Mouse (Mus musculus) lung, adult 2 months (tissue): Measurements from ENCODE around the gene Ckm. TPM values are rescaled to one million over a fixed set of nuclear protein-coding genes. Genes with fewer than 3 reads are reported as not detected.
A peak's percentile ranks its signal among the peaks of the same experiment; 100 is the strongest.

Experiments used
- DNase-seq: peaks from one replicate; pipeline ENCODE4 v3.0.0; 2022
- H3K4me1 ChIP-seq: fragments of 200-500 bp; 2 replicates; pipeline ENCODE4 v1.6.1; 2011; ENCODE audit warnings: low read length; ENCODE audit not compliant: control insufficient read depth, insufficient read depth
- H3K4me3 ChIP-seq: fragments of 200-500 bp; replicated peaks from 2 replicates; pipeline ENCODE3; 2011; ENCODE audit warnings: low read depth, mild to moderate bottlenecking, control low read depth, low read length; ENCODE audit errors: extremely low read depth
- CTCF ChIP-seq: fragments of 200-500 bp; IDR thresholded peaks from 2 replicates; pipeline ENCODE4 v1.5.1; 2011; ENCODE audit warnings: mild to moderate bottlenecking, low read length, control low read depth; ENCODE audit not compliant: insufficient read depth
- POLR2A ChIP-seq: fragments of 200-500 bp; IDR thresholded peaks from 2 replicates; pipeline ENCODE4 v1.6.1; 2011; ENCODE audit warnings: low read depth, mild to moderate bottlenecking, control low read depth, low read length, borderline replicate concordance; ENCODE audit errors: extremely low read depth
- WGBS: fragments of 180-500 bp; shearing (Covaris S2); methylation state at CpG from one replicate; pipeline ENCODE4 v1.1.7; 2018; 5-methylcytosine and 5-hydroxymethylcytosine counted together
- polyA plus RNA-seq: library from polyadenylated mRNA; depleted of rRNA; stranded (reverse); fragments of >200 nt; gene quantifications from 2 replicates; pipeline ENCODE4 v1.2.3, GENCODE M21; 2012

The Ckm gene
- polyA plus RNA-seq, 1 experiment = 1,345 TPM

DNA sequence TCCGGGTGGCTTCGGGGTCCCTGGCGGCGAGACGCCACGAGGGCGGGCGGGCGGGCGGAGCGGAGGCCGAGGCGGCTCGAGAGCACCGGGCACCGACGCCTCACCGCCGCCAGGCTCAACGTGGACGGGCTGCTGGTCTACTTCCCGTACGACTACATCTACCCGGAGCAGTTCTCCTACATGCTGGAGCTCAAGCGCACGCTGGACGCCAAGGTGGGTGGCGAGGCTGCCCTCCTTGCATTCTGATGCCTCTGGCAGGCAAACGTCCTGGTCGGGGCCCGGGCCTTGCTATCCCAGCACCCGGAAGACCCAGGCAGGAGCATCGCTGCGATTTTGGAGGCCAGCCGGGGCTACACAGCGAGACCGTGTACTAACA is 22.4 kb upstream of the Ckm start:
- under 1% methylated on average over 37 of the region's 37 CpGs for WGBS
- Histone ChIP-seq H3K4me3 (peak overlapping the region; percentile 73), H3K4me1 (0 out of 2 replicates have a peak, but pooled peaks cover 4% of the 10 kb centered on the region)
- TF ChIP-seq CTCF (no peak), POLR2A (no peak)
- DNase-seq = no peak

DNA sequence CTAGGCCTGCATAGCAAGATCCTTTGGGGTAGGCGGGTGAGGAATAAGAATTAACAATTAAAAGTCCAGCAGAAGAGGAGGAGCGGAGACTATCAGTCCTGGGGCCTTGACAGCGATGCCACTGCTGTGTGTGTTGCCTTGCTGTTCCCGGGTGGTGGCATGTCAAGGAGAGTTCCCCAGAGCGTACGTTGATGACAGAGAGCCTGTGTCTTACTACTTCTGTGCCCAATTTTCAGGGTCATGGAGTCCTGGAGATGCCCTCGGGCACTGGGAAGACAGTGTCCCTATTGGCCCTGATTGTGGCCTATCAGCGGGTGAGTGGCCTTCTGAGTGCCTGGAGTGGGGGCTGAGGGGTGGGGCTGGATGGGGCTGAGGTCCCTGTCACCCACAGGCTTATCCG is 20.9 kb upstream of the Ckm start:
- TF ChIP-seq POLR2A (no peak), CTCF (no peak)
- no peak for DNase-seq
- Histone ChIP-seq H3K4me1 (0 out of 2 replicates have a peak, but pooled peaks cover 4% of the 10 kb centered on the region), H3K4me3 (no peak overlapping the region)
- WGBS = 92% methylated on average over 9 of the region's 9 CpGs

DNA sequence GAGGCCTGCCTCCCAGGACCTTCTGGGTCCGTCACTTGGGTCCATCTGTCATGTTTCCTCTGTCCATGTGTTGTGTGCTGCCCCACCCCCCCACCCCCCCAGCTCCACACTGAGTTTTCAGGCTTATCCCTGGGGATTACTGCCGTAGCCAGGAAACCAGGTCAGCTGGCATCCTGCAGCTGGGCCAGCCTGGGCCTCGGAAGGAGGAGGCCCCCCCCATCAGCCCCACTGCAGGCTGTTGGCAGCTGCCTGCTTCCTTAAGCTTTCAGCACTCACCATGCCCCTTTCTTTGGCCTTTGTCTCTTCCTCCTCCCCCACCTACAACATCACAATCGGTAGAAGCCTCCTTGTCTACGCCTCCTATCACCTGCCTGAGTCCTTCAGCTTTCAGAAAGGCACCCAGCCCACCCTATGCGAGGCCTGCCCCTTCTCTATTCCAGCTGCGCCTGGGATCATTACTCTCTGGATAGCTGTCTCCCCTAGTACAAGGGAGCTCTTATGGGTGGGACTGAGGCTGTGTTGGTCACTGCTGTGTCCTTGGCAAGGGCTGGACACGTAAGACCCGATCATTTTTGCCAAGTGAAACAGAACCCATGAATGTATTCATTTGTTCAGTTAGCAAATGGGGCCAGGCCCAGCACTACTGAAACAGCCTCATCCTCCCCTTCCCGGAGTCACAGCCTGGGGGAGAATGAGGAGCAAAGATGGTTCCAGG is 15.7 kb upstream of the Ckm start:
- WGBS = 73% methylated on average over 10 of the region's 10 CpGs
- no peak for TF ChIP-seq CTCF
- no peak for TF ChIP-seq POLR2A
- Histone ChIP-seq H3K4me3 (no peak overlapping the region), H3K4me1 (no peaks in the 10 kb centered on the region)
- no peak for DNase-seq

DNA sequence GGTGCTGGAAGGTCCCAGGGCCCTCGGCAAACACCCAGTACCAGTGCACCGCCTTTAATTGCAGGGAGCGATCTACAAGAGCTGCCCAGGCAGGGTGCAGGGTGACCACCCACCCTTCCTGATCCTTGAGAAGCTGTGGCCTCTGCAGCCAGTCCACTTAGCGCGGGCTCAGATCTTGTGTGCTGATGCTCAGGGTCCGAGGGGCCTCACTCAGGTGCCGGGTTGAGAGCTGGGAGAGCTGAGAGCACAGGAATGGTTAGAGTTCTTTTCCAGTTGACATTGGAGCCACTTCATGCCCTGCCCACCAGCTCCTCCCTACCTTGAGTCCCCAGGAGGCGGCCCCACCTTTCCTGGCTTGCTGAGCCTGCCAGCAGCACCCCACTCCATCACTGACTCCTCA is 10.1 kb upstream of the Ckm start:
- TF ChIP-seq CTCF (no peak), POLR2A (no peak)
- Histone ChIP-seq H3K4me1 (no peaks in the 10 kb centered on the region), H3K4me3 (no peak overlapping the region)
- 74% methylated on average over 8 of the region's 8 CpGs for WGBS
- no peak for DNase-seq

DNA sequence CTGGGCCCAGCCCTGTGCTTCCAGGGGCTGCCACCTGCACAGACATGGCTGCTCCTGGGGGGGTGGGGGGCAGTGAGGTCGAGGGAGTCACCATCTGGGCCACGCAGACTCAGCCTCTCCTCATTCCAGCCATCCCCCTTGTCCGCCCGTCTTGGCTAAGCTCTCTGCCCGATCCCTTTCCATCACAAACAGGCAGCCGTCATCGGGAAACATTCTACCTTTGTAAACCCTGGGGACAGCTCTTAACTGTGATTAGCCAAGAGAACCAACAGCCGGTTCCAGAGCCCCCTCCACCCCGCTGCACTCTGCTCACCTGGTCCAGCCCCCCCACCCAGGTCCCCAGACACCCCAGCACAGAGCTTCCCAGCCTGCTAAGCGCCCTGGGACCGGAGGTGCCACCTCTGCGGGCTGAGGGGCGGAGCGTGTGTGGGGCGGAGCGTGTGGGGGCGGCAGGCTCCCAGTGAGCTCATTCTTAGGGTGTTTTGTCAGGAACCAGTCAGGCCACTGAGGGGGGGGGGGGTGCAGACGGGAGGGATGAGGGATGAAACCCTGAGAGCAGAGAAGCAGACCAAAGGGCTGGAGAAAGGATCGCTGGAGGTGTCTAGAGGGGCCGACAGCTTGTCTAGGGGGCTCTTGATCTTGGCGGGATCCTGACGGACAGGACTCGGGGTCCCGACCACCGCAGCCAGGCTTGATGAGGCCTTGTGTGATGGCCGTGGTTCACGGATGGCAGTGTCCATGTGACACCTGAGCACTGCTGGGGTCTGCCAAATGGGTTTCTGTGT is 4.9 kb upstream of the Ckm start:
- 5% methylated on average over 27 of the region's 27 CpGs for WGBS
- DNase-seq = peak; percentile 62
- TF ChIP-seq CTCF (no peak), POLR2A (no peak)
- no peaks in the 10 kb centered on the region for H3K4me1 ChIP-seq
- H3K4me3 ChIP-seq = peak overlapping the region; percentile 17

DNA sequence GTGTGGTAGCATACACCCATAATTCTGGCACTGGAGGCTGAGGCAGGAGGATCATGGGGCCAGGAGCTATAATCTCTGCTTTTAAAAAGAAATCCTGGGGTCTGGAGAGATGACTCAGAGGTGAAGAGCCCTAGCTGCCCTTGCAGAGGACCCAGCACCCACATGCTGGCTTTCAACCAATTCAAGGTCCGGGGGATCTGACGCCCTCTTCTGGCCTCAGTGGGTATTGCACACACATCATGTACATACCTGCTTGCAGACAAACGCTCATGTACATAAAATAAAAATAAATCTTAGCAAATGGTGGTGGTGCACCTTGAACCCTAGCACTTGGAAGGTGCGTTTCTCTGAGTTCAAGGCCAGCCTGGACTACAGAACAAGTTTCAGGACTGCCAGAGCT is 3.6 kb upstream of the Ckm start:
- no peak for TF ChIP-seq CTCF
- TF ChIP-seq POLR2A = no peak
- no peak for DNase-seq
- H3K4me3 ChIP-seq = no peak overlapping the region
- H3K4me1 ChIP-seq = no peaks in the 10 kb centered on the region
- 79% methylated on average over 4 of the region's 4 CpGs for WGBS

DNA sequence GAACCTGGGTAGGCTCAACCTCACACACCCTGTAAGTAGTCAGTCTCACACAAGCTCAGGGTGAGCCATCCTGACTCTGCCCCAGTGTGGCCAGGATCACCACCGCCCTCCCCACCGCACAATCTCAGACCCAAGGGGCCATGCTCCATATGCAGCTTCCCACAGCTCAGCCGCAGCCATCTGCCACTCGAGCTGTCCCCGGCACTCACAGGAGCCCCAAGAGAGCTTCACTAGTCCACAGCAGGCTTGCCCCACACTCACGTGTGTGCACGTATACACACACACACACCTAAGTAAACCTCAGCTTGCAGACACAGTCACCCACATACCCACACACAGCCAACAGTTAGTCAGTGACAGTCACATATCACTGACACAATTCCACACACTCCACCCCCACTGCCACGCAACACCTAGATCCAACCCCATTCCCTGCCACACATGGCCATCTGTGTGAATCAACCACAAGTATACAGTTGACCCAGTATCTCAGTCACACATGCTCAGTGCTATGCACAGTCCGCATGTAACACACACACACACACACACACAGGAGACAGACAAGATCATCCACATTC is 2.0 kb upstream of the Ckm start:
- TF ChIP-seq POLR2A = no peak
- no peak for TF ChIP-seq CTCF
- no peak for DNase-seq
- Histone ChIP-seq H3K4me3 (no peak overlapping the region), H3K4me1 (no peaks in the 10 kb centered on the region)
- WGBS = 77% methylated on average over 9 of the region's 9 CpGs

DNA sequence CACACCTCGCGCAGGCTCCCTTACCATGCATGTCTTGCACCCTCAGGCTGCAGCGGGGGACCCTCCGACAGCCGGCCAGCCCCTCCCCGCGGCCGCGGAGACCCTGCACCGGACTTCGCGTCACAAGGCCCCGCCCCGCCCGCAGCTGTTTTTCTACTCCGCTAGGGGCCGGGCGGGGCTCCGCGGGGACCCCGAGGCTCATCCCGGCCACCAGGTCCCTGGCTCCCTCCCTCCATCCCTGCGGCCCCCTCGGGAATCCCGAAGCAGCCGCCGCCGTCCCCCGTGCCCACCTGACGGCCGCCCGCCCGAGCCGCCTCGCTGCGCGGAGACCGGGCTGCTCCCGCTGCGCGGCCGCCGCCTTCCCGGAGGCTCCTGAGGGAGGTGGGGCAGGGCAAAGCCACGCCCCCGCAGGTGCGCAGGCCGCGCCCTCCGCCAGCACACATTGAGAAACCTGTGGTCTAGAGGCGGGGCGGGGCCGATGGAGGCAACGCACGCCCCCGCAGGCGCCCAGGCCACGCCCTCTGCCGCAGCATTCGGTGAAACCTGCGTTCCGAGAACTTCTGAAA is 762 bp upstream of the Ckm start, which contains the start of gene Klc3:
Gene Klc3 (minus strand): TSS at position 374 of the 566 bp plus-strand sequence.
- no peaks in the 10 kb centered on the region for H3K4me1 ChIP-seq
- peak; percentile 78 for DNase-seq
- 2% methylated on average over 62 of the region's 62 CpGs for WGBS
- TF ChIP-seq CTCF (no peak), POLR2A (no peak)
- H3K4me3 ChIP-seq = peak within 1 kb of the TSS; percentile 8

DNA sequence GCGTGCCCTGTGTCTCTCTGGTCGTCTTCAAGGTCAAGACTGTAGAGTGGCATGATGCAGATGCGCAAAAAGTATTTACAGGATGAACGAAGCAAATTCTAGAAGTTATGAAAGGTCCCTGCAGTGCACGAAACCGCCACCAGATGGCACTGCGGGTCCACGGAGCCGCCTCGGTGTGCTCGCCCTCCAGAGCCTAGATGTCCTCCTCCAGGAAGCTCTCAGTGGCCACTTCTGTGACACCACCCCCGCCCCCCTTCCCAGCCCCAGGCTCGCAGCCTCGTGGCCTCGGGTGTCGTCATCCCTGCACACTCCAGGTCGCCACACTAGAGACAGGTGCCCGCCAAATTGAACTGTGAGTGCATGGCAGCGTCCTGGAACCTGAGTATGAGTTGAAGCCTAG is 841 bp downstream of the Ckm start:
- DNase-seq = peak; percentile 88
- TF ChIP-seq CTCF = peak; percentile 96
- TF ChIP-seq POLR2A = no peak; the same call in 1 of the 2 replicates
- no peaks in the 10 kb centered on the region for H3K4me1 ChIP-seq
- no peak overlapping the region for H3K4me3 ChIP-seq
- 3% methylated on average over 19 of the region's 19 CpGs for WGBS
